Mouse (Mus musculus) myocyte (in vitro differentiated cells): ENCODE results near the gene Abhd13.

Source experiments
- CEBPB ChIP-seq: IDR thresholded peaks from 2 replicates; pipeline ENCODE4 v1.6.1; 2011; ENCODE audit warnings: mild to moderate bottlenecking, moderate library complexity; ENCODE audit not compliant: poor library complexity, insufficient read depth, severe bottlenecking
- E2F4 ChIP-seq: IDR thresholded peaks from one replicate; pipeline ENCODE4 v1.6.1; 2011; ENCODE audit warnings: mild to moderate bottlenecking, control low read depth, moderate library complexity; ENCODE audit not compliant: insufficient read depth
- MAX ChIP-seq: IDR thresholded peaks from one replicate; pipeline ENCODE4 v1.6.1; 2011; ENCODE audit warnings: low read depth, mild to moderate bottlenecking, control low read depth
- MYOD1 ChIP-seq, 3 experiments: IDR thresholded peaks; one replicate each; pipeline ENCODE4 v1.6.1; 2011; ENCODE audit warnings: control low read depth in 2 of 3, low read depth in 2 of 3, mild to moderate bottlenecking in 2 of 3, moderate library complexity in 1 of 3; ENCODE audit not compliant: insufficient read length in 2 of 3, control insufficient read depth in 1 of 3
- MYOG ChIP-seq, 3 experiments: IDR thresholded peaks; one replicate each; pipeline ENCODE4 v1.6.1; 2011; ENCODE audit warnings: control low read depth in 2 of 3, low read depth in 2 of 3, mild to moderate bottlenecking in 2 of 3; ENCODE audit not compliant: insufficient read length in 2 of 3, control insufficient read depth in 1 of 3, insufficient read depth in 1 of 3
- POLR2A ChIP-seq: IDR thresholded peaks from one replicate; pipeline ENCODE4 v1.6.1; 2011; ENCODE audit warnings: low read depth, mild to moderate bottlenecking, control low read depth, moderate library complexity; ENCODE audit not compliant: insufficient read length
- POLR2AphosphoS2 ChIP-seq: IDR thresholded peaks from one replicate; pipeline ENCODE4 v1.6.1; 2011; ENCODE audit warnings: low read depth, control low read depth; ENCODE audit not compliant: insufficient read length
- REST ChIP-seq: IDR thresholded peaks from one replicate; pipeline ENCODE4 v1.6.1; 2011; ENCODE audit warnings: mild to moderate bottlenecking, control low read depth, moderate library complexity; ENCODE audit not compliant: insufficient read depth, insufficient read length
- SRF ChIP-seq: IDR thresholded peaks from one replicate; pipeline ENCODE4 v1.6.1; 2011; ENCODE audit warnings: low read depth; ENCODE audit not compliant: control insufficient read depth, insufficient read length
- TCF12 ChIP-seq: IDR thresholded peaks from one replicate; pipeline ENCODE4 v1.6.1; 2011; ENCODE audit warnings: mild to moderate bottlenecking, control low read depth; ENCODE audit not compliant: poor library complexity, insufficient read depth, severe bottlenecking
- TCF3 ChIP-seq: IDR thresholded peaks from one replicate; pipeline ENCODE4 v1.6.1; 2011; ENCODE audit warnings: low read depth, control low read depth; ENCODE audit not compliant: insufficient read length
- USF1 ChIP-seq: IDR thresholded peaks from one replicate; pipeline ENCODE4 v1.6.1; 2011; ENCODE audit warnings: low read depth, mild to moderate bottlenecking, control low read depth, moderate library complexity

DNA sequence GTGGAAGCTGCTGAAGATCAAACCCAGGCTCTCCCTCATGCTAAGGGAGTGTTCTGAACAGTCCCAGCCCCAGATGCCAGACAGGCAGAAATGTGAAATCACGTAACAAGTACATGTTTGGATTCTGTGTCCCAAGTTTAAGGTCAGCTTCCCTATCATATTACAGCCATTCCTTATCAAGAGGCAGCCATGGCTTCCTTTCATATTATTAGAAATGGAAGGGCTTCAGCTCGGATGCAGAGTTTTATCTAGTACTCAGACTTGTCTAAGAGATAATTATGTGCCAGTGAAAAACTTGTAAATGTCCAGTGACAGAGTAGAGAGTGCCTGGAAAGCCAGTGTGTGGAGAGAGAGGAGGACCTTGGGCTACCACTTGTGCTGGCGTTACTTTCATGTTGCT, 63.4 kb downstream of the Abhd13 start:
- TF ChIP-seq MAX: no peak
- TF ChIP-seq USF1: no peak
- TF ChIP-seq POLR2A: no peak
- no peak for TF ChIP-seq MYOD1 (IDR thresholded peaks at IDR 0.05; ENCODE audit: control insufficient read depth in 1 of 3, insufficient read length in 2 of 3, low read depth in 2 of 3)
- TF ChIP-seq CEBPB: no peak
- no peak for TF ChIP-seq POLR2AphosphoS2
- no peak for TF ChIP-seq E2F4
- TF ChIP-seq SRF: no peak
- no peak for TF ChIP-seq TCF12
- no peak for TF ChIP-seq MYOG (IDR thresholded peaks at IDR 0.05; ENCODE audit: control insufficient read depth in 1 of 3, insufficient read depth in 1 of 3, insufficient read length in 2 of 3, low read depth in 2 of 3)
- no peak for TF ChIP-seq REST
- no peak for TF ChIP-seq TCF3
